Mouse (Mus musculus) limb, embryonic 13.5 days (tissue): ENCODE data around the gene Kifc5b. TPM values are rescaled to one million over a fixed set of nuclear protein-coding genes. Genes with fewer than 3 reads are reported as not detected.
"Not testable (repeated sequence)": the region's sequence is repeated elsewhere in the genome, so short reads cannot be mapped to it uniquely, and the experiment has no call there.

Experiments
- ATAC-seq: fragments of 200-750 bp; cut with Nextera tagmentation; 2 replicates; pipeline ENCODE4 v1.8.0; 2017; ENCODE audit warnings: low read depth, moderate number of reproducible peaks, moderate TSS enrichment; ENCODE audit not compliant: low FRiP score
- H3K27ac ChIP-seq: fragments of 300-500 bp; sonication (generic); 2 replicates; pipeline ENCODE4 v1.5.1; 2015; ENCODE audit warnings: inconsistent platforms, mild to moderate bottlenecking, moderate library complexity
- H3K27me3 ChIP-seq: fragments of 300-500 bp; sonication (generic); 2 replicates; pipeline ENCODE4 v1.6.1; 2015; ENCODE audit warnings: mild to moderate bottlenecking, inconsistent platforms
- H3K36me3 ChIP-seq: fragments of 300-500 bp; sonication (generic); 2 replicates; pipeline ENCODE4 v1.6.1; 2015; ENCODE audit warnings: inconsistent platforms, mild to moderate bottlenecking, moderate library complexity
- H3K4me1 ChIP-seq: fragments of 300-500 bp; sonication (generic); 2 replicates; pipeline ENCODE4 v1.6.1; 2015; ENCODE audit warnings: inconsistent platforms
- H3K4me2 ChIP-seq: fragments of 300-500 bp; sonication (generic); replicated peaks from 2 replicates; pipeline ENCODE4 v1.6.1; 2015; ENCODE audit warnings: inconsistent platforms, mild to moderate bottlenecking, moderate library complexity
- H3K4me3 ChIP-seq: fragments of 300-500 bp; sonication (generic); 2 replicates; pipeline ENCODE4 v1.5.1; 2015; ENCODE audit warnings: moderate library complexity, mild to moderate bottlenecking, inconsistent platforms
- H3K9ac ChIP-seq: fragments of 300-500 bp; sonication (generic); 2 replicates; pipeline ENCODE4 v1.6.1; 2015; ENCODE audit warnings: mild to moderate bottlenecking, inconsistent platforms
- H3K9me3 ChIP-seq: fragments of 300-500 bp; sonication (generic); 2 replicates; pipeline ENCODE4 v1.6.1; 2016; ENCODE audit warnings: inconsistent platforms
- WGBS: fragments of 180-500 bp; shearing (Covaris S2); methylation state at CpG from one replicate; pipeline ENCODE4 v1.1.7; 2015; 5-methylcytosine and 5-hydroxymethylcytosine counted together
- polyA plus RNA-seq: library from polyadenylated mRNA; unstranded; fragments of >200 nt; fragmentation: Nextera tagmentation; extraction: Ambion mirVana; gene quantifications from 2 replicates; pipeline ENCODE4 v1.2.1, GENCODE M21; 2015

The Kifc5b gene
- polyA plus RNA-seq, 1 experiment from 2014 or later = 9.0 TPM

DNA sequence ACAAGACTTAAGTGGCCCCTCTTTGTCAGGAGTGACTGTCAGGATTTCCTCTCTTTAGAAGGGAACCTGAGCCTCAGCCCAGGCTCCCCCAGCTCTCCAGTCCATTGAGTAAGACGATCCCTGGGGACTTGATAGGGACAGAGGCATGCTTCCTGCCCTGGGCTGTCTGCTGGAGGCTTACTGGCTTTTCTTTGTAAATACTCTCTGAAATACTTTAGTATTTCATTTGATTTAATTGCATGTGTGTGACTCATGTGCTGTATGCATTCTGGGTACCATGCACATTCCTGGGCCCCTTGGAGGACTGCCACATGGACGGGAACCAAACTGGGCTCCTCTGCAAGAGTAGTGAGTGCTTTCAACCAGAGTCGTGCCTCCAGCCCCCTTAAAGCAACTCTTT is 29.0 kb upstream of the Kifc5b start:
- Histone ChIP-seq H3K4me2 (no peak overlapping the region), H3K27me3 (peaks cover 29% of the 10 kb centered on the region), H3K9ac (peak overlapping the region; percentile 25; the same call in 1 of the 2 replicates), H3K27ac (no peak overlapping the region), H3K4me1 (peaks cover 25% of the 10 kb centered on the region), H3K4me3 (no peak overlapping the region), H3K9me3 (no peaks in the 10 kb centered on the region), H3K36me3 (no peaks in the 10 kb centered on the region)
- WGBS = 21% methylated on average over 3 of the region's 3 CpGs
- no peak for ATAC-seq

- Histone ChIP-seq H3K4me3 (no peak overlapping the region), H3K4me2 (peak overlapping the region; percentile 34), H3K4me1 (peaks cover 24% of the 10 kb centered on the region), H3K27ac (peak overlapping the region; percentile 28; the same call in 1 of the 2 replicates), H3K9ac (peak overlapping the region; percentile 13; the same call in 1 of the 2 replicates), H3K36me3 (no peaks in the 10 kb centered on the region), H3K27me3 (peaks cover 11% of the 10 kb centered on the region), H3K9me3 (no peaks in the 10 kb centered on the region)
- no peak for ATAC-seq
- WGBS = 50% methylated on average over 16 of the region's 16 CpGs
Measured at GRCm38 (mm10) chr17:26892635-26893375, 24.1 kb upstream of the Kifc5b start.

DNA sequence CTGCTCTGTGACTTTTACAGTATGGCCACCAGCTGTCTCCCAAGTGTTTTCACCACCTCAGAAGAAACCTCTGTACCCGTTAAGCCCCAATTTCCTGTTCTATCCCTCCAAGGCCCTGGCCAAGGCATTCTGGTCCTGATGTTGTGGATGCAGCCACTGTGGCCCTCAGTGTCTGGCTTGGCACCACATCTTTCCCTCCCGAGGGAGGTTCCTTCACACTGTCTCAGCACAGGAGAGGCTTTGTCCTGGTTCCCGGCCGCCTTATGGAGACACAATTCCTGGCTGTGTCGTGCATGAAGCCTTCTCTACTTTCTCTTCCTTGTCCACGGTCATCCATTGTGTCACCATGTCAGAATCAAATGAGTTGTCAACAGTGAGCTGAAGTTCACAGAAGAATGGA is 23.4 kb upstream of the Kifc5b start:
- Histone ChIP-seq H3K4me1 (peaks cover 24% of the 10 kb centered on the region), H3K27ac (peak overlapping the region; percentile 28; the same call in 1 of the 2 replicates), H3K27me3 (peaks cover 8% of the 10 kb centered on the region; the same call in 1 of the 2 replicates), H3K4me3 (no peak overlapping the region), H3K4me2 (0 out of 2 replicates have a peak overlapping the region, but pooled peaks have one; percentile 34), H3K9me3 (no peaks in the 10 kb centered on the region), H3K9ac (no peak overlapping the region), H3K36me3 (no peaks in the 10 kb centered on the region)
- ATAC-seq = no peak; the same call in 1 of the 2 replicates
- WGBS = 50% methylated on average over 6 of the region's 6 CpGs

DNA sequence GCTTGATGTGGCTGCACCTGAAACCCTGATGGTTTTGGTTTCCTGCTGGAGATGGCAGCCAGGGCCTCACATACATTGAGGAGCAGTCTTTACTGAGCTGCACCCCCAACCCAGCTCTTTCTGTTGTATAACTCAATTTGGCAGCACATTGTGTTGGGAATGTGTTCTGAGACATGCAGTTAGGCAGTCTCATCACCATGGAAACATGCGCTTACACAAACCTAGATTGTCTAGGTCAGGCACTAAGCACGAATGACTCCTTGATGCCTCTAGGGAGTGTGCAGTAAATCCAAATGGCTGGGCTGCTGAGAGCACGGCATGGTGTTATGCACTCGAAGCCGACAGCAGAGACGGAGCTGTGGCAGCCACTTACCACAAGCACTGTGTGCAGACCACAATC is 22.5 kb upstream of the Kifc5b start:
- Histone ChIP-seq H3K4me1 (peaks cover 24% of the 10 kb centered on the region), H3K36me3 (no peaks in the 10 kb centered on the region), H3K9ac (no peak overlapping the region), H3K9me3 (no peaks in the 10 kb centered on the region), H3K27me3 (peaks cover 8% of the 10 kb centered on the region; the same call in 1 of the 2 replicates), H3K27ac (no peak overlapping the region; the same call in 1 of the 2 replicates), H3K4me3 (no peak overlapping the region), H3K4me2 (no peak overlapping the region)
- WGBS = 67% methylated on average over 6 of the region's 6 CpGs
- peak; percentile 60 for ATAC-seq

DNA sequence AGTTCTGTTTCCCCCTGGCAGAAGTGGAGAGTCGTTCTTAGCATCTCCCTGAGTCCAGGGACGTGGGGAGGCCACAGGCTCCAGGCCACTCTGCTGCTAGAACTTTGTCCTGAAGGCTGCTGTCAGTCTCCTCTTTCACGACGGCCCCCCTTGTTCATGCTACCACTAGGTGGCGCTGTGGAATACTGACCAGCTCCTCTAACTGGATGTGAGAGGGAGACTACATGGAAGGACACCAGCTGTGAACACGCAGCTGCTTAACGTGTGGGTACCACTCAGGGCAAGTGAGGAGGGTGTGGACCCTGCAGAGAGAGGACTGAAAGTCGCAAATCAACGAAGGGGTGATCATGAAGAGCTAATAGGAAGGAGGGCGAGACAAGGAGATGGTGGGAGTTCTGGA is 21.3 kb upstream of the Kifc5b start:
- H3K4me3 ChIP-seq = no peak overlapping the region
- H3K27me3 ChIP-seq = peaks cover 8% of the 10 kb centered on the region; the same call in 1 of the 2 replicates
- H3K4me2 ChIP-seq = no peak overlapping the region
- no peak for ATAC-seq
- H3K27ac ChIP-seq = no peak overlapping the region
- no peak overlapping the region for H3K9ac ChIP-seq
- H3K9me3 ChIP-seq = no peaks in the 10 kb centered on the region
- H3K36me3 ChIP-seq = no peaks in the 10 kb centered on the region
- peaks cover 24% of the 10 kb centered on the region for H3K4me1 ChIP-seq
- WGBS = 14% methylated on average over 10 of the region's 10 CpGs

GRCm38 (mm10) chr17:26900916-26901315 is 16.0 kb upstream of the Kifc5b start:
- Histone ChIP-seq H3K4me3 (no peak overlapping the region), H3K4me2 (no peak overlapping the region), H3K27me3 (peaks cover 4% of the 10 kb centered on the region; the same call in 1 of the 2 replicates), H3K4me1 (no peaks in the 10 kb centered on the region), H3K9ac (no peak overlapping the region), H3K9me3 (no peaks in the 10 kb centered on the region; the same call in 1 of the 2 replicates), H3K27ac (no peak overlapping the region), H3K36me3 (no peaks in the 10 kb centered on the region)
- WGBS = 71% methylated on average over 6 of the region's 6 CpGs
- no peak for ATAC-seq

GRCm38 (mm10) chr17:26904320-26904719 is 12.6 kb upstream of the Kifc5b start:
- Histone ChIP-seq H3K9ac (no peak overlapping the region), H3K27ac (no peak overlapping the region), H3K4me3 (no peak overlapping the region), H3K36me3 (no peaks in the 10 kb centered on the region), H3K27me3 (no peaks in the 10 kb centered on the region), H3K4me1 (no peaks in the 10 kb centered on the region), H3K9me3 (peaks cover 4% of the 10 kb centered on the region; the same call in 1 of the 2 replicates), H3K4me2 (no peak overlapping the region)
- WGBS = 54% methylated on average over 5 of the region's 5 CpGs
- no peak for ATAC-seq

DNA sequence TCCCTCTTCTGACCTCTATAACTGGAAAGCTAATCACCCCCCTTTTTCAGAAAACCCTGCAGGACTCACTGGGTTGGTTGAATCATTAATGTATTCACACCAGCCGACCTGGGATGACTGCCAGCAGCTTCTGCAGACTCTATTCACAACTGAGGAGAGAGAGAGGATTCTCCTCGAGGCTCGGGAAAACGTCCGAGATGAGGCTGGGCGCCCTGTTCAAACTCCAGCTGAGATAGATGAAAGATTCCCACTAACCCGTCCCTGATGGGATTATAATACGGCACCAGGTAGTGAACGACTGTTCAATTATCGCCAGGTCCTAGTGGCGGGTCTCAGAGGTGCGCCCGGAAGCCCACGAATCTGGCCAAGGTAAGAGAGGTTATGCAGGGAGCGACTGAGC is 9.4 kb upstream of the Kifc5b start:
- not testable (repeated sequence) for H3K27ac ChIP-seq, H3K9me3 ChIP-seq, ATAC-seq, H3K9ac ChIP-seq, H3K27me3 ChIP-seq, H3K36me3 ChIP-seq, H3K4me1 ChIP-seq, H3K4me3 ChIP-seq, H3K4me2 ChIP-seq
- 92% methylated on average over 15 of the region's 15 CpGs for WGBS

DNA sequence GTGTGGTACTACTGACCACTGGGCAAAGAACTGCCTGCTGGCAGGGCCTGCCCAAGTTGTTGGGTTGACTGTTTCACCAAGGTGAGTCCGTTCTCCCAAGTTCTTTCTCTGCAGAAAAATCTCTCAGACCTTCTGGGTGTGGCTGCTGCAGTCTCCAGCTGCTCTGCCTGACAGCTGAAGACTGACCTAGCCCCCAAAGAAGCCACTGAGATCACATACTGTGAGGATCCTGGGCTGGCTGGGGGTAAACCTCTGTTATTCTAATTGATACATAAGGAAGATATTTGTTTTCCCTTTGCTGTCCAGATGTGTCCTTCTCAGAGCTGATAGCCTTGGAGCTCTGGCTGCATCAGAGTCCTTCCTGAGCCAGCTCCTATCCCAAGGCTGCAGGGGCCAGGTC is 1.6 kb upstream of the Kifc5b start:
- H3K27ac ChIP-seq = no peak overlapping the region
- peaks cover 11% of the 10 kb centered on the region for H3K4me1 ChIP-seq
- no peaks in the 10 kb centered on the region for H3K27me3 ChIP-seq
- no peaks in the 10 kb centered on the region for H3K36me3 ChIP-seq
- no peak for ATAC-seq
- H3K9me3 ChIP-seq = no peaks in the 10 kb centered on the region
- H3K9ac ChIP-seq = no peak overlapping the region
- no peak overlapping the region for H3K4me3 ChIP-seq
- 58% methylated on average over 1 of the region's 1 CpGs for WGBS
- H3K4me2 ChIP-seq = no peak overlapping the region

GRCm38 (mm10) chr17:26917560-26917959 is 669 bp downstream of the Kifc5b start:
- H3K27me3 ChIP-seq, H3K27ac ChIP-seq, ATAC-seq, H3K9me3 ChIP-seq: not testable (repeated sequence)
- WGBS = 2% methylated on average over 12 of the region's 12 CpGs
- Histone ChIP-seq H3K9ac (peak overlapping the region; percentile 76), H3K4me1 (peaks cover 11% of the 10 kb centered on the region), H3K36me3 (peaks cover 13% of the 10 kb centered on the region), H3K4me3 (peak overlapping the region; percentile 74), H3K4me2 (peak overlapping the region; percentile 72)

DNA sequence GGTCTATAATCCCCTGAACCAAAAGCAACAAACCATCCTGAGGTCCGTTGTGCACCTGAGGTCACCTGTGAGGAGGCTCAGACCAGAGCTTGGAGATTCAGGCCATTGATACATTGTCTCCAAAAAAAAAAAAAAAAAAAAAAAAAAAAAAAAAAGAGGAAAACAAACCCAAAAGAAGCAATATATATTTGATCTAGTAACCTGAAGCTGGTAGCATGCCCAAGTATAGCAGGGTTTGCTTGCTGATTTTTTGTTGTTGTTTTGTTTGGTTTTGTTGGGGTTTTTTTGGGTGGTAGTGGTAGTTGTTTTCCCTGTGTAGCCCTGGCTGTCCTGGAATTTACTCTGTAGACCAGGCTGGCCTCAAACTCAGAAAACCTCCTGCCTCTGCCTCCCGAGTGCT is 1.5 kb downstream of the Kifc5b start:
- H3K9ac ChIP-seq = 0 out of 2 replicates have a peak overlapping the region, but pooled peaks have one; percentile 45
- peak overlapping the region; percentile 74 for H3K4me3 ChIP-seq
- no peak overlapping the region for H3K27ac ChIP-seq
- no peak for ATAC-seq
- peaks cover 11% of the 10 kb centered on the region for H3K4me1 ChIP-seq
- H3K9me3 ChIP-seq = no peaks in the 10 kb centered on the region
- H3K36me3 ChIP-seq = peaks cover 16% of the 10 kb centered on the region
- H3K4me2 ChIP-seq = peak overlapping the region; percentile 72
- WGBS = 71% methylated on average over 2 of the region's 2 CpGs
- H3K27me3 ChIP-seq = no peaks in the 10 kb centered on the region

DNA sequence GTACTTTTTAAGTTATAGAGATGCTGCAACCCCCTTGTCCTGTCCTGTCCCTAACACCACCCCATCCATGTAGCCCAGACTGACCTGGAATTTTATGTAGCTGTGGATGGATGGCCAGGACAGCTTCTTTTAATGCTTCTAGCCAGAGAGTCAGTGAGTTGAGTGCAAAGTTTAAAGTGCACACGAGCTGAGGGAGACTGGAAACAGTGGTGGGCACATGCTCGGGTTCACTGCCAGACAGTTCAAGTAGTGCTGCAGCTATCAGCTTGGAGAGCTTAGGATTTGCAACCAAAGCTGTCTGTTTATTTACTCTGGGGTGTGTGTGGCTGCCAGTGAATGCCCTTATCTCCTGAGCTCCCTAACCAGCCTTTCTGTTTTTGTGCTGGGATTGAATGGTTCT is 2.6 kb downstream of the Kifc5b start:
- H3K9me3 ChIP-seq, H3K9ac ChIP-seq, H3K27ac ChIP-seq, H3K4me2 ChIP-seq, H3K4me3 ChIP-seq, H3K27me3 ChIP-seq, ATAC-seq: not testable (repeated sequence)
- Histone ChIP-seq H3K4me1 (peaks cover 11% of the 10 kb centered on the region), H3K36me3 (peaks cover 24% of the 10 kb centered on the region)
- WGBS = 71% methylated on average over 2 of the region's 2 CpGs
